Mouse (Mus musculus) embryo, embryonic 9.5 days (tissue): ENCODE data around the gene Fam205c.

Experiments used
- DNase-seq: peaks from one replicate; pipeline ENCODE4 v3.0.0-alpha.2; 2017; ENCODE audit errors: extremely low spot score

Fam205c gene

DNA sequence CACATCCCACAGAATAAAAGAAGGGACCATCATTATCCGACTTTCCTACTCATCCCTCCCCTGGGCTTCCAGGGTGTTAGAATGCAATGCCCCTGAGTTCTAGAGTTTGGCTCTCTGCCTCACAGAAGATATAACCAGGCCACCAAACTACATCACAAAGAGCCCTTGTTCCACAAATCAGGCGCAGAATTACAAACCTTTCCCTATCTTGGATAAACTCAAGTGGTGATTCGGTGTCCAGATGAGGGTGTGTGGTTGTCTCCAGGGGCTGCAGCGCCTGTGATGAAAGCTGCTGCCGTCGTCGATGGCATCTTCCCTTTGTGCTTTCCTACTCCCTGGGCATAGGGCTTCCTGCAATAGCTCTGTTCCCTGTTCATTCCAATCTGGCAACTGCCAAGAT is at the start of gene Fam205c:
Fam205c (minus strand) TSS at position 101 of the 400 bp plus-strand sequence.
- DNase-seq: no peak

DNA sequence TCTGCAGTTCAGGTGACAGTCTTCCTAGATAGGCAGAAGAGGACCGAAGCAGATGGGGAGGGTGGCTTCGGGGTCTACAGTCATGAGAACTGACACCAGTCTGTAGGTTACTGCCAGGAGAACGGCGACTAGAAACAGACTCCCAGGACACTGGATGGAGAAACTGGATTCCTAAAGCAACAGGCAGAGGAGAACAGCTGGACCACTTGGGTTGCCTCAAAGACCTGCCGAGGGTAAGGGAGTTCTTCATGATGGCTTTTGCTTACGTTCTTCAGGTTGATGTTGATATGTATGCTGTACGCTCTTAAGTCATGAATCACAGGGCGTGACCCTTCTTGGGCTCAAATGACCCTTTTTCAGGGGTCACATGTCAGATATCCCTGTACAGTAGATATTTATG is 48.4 kb upstream of the Fam205c start:
- no peak for DNase-seq

DNA sequence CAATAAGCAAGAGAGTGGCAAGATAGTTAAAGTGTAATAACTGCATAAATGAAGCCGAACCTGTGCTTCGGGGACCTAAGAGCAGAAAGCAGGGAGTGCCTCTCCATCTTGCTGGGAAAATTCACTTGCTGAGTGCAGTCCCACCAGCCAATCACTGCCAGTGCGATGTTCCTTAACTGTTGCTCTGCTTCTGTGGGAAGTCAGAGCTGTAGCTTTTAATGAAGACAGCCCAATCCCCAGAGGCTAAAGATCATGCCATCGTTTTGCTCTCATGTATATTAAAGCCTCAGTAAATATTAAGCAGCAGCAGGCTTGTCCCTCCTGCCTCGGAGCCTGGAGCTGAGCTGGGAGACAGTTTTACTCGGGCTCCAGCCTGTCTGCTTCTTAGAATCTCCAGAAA is 48.0 kb upstream of the Fam205c start:
- no peak for DNase-seq

DNA sequence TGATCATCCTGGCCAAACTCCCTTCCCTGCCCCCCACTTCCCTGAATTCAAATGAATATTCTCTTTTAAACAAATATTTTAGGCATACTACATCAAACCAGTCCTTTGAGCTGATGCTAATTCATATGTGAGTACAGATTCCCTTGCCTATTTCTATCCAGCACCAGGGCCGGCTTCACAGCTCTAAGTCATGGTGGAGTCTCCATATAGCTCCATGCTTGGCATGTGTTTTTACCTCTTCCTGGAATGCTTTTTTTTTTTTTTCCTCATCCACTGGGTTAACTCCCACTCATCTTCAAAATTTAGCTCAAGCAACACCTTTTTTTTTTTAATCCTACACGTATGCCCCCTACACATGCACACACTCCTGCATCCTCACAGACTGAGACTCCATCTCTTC is 47.5 kb upstream of the Fam205c start:
- no peak for DNase-seq

DNA sequence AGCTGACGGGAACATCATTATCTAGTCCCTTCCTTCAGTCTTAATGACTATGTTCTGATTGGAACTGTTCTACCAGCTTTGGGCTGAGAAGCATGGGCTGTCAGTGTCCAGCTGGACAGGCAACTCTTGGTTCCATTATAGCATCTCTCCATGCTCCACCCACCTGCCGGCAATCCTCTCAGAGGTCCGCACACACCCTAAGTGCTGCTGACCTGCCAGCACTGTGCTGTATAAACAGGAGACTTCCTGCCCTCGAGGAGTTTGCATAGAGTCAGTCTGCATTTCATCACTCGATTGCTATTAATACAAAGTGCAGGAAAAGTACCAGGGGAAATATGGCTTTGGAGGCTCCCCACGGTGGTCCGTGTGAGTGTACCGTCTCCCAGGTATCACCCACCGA is 46.7 kb upstream of the Fam205c start:
- DNase-seq: no peak

DNA sequence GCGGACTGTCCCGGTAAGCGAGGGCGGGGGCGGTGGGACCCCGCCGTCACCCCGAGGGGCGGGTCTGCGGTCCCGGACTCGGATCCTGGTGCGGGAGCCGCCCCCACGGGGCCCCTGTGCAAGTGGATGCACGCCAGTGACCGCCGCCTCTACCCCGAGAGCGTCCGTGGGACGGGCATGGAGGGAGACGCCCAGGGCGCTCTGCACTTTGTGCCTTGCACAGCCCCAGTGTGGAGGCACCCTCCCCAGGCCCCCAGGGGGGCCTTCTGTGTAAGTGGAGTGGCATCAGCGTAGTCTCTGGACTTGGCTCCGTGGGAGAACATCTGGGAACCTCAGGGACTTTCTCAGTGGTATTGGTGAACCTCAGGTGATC is 43.4 kb upstream of the Fam205c start:
- peak; percentile 10 for DNase-seq

DNA sequence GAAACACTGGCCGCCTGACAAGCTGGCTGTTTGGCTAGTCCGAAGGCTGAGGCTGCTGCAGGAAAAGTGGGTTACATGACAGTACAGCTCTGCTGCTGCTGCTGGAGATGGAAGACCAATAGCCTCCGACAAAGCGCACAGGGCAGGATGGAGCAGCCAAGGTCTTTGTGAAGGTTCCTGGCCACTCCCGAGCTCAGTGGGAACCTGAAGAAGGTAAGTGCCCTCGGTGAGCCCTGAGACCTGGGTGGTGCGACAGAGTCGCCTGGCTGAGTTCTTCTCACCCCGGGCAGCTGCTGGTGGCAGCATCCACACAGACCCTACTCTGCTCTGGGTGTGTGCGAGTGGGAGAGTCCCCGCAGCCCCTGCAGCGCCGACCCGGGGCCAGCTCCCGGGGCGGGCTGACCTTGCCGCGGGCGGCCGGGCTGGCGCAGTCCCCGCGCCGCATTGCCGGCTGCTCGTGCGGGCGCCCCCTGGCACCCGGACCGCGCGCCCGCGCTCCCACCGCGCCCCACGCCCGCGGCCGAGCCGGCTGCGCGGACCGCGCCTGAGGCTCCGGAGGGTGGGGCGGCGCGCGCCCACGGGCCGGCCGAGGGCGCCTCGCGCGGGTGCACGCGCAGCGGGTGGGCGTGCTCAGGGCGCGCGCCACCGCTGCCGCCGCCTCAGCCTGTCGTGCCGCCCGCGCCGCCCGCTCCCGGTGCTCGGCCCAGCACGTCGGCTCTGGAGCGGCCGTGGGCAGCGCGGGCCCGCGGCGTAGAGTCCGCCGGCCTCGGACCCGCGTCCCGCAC is 42.8 kb upstream of the Fam205c start, which contains the start of gene Phf24:
Phf24 (plus strand) TSS at position 44 of the 785 bp plus-strand sequence.
- peak; percentile 40 for DNase-seq

DNA sequence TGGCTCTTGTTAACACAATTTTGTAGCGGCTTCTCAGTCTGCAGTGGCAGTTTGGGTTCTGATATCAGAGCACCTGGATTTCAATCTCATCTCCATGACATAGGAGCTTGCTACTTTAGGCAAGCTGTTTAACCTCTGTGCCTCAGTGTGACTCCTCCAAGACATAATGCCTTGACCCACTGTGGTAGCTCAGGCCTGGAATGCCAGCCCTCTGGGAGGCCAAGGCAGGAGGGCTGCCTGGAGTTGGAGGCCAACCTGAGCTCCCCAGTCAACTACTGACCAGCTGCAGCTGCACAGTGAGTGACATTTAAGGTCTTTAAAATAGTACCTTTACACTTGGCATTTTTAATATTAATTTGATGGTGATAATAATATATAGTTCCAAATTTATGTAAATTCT is 41.9 kb upstream of the Fam205c start:
- no peak for DNase-seq

DNA sequence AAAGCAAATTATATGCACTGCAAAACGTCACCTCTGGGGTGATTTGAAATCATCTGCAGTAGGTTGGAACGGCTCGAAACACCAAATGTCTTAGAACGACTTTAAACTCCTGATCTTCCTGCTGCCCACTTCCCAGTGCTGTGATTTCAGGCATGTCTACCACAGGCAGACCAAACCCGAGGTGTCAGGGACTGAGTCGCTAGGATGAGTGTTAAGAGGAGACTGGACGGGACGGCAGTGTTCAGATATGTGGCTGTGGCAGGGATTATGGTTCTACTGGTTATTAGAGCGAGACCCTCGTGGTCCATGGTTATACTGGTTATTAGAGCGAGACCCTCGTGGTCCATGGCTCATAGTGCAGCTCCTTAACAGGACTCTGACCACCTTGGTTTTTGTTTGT is 41.3 kb upstream of the Fam205c start:
- DNase-seq: no peak

DNA sequence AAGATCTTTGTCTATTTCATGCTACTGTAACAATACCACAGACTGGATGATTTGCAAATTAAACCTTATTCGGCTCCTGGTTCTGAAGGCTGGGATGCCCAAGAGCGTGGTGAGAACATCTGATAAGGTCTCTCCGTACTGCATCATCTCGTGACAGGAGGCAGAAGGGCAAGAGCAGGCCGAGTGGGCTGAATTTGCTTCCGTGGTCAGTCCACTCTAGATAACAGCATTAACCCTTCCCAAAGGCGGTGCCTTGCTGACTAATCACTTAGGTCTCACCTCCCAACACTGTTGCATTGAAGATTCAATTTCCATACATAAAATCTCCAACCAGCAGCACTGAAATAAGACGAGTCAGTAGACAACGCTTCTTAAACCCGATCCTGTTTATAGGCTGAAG is 39.4 kb upstream of the Fam205c start:
- DNase-seq: no peak

DNA sequence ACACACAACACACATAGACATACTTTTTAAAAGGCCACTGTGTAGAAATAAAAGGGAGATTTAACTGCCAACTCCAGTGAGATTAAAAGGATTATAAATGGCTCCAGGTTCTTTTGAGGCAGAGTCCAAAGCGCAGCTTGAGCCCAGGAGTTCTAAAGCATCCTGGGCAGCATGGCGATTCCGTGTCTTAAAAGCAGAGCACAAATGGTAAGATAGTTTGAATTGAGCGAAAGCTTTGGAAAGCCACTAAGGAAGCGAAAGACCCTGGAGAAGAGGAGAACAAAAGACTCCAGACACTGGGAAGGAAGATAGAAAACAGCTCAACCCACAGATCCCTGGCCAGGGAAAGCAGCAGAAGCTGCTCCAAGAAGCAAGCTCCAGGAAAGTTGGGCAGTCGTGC is 30.9 kb upstream of the Fam205c start:
- DNase-seq: no peak

DNA sequence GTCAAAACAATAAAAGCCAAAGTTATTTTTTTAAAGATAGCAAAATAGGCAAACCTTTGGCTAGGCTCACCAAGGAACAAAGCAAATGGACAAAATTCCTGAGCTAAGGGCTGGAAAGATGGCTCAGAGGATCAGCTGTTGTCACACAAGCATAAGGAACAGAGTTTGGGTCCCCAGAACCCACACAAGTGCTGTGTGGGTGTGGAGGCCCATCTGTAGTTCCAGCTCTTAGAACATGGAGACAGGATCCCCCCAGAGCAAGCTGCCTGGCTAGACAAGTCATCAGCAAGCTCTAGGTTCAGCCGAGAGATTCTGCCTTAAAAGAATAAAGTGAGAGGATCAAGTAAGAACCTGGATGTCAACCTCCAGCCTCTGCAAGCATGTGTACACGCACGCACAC is 30.5 kb upstream of the Fam205c start:
- no peak for DNase-seq

DNA sequence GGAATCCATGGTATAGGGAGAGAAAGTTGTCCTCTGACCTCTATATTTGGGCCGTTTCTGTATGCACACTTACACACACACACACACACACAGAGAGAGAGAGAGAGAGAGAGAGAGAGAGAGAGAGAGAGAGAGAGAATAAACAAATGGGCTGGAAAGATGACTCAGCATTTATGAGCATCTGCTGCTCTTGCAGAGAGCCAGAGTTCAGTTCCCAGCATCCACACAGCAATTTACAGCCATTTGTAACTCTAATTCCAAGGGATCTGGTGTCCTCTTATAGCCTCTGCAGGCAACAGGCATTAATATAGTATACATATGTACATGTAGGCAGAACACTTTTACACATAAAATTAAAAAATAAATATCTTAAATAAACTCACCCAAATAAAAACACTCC is 29.9 kb upstream of the Fam205c start:
- no peak for DNase-seq

DNA sequence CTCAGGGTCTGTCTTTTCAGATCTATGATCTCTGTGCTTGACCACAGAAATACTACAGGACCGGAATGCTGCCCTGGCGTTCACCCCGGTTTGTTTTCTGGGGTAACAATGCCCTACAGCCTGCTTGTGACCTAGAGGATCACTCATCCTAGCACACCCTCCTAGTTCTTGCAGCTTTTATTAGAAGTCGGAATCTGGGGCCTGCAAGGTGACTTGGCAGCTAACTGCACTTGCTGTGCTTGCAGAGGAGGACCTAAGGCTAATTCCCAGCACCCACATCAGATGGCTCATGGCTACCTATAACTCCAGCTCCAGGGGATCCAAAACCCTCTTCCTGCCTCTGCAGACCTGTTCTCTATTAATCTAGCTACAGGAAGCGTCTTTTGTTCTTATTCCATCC is 28.7 kb upstream of the Fam205c start:
- no peak for DNase-seq

DNA sequence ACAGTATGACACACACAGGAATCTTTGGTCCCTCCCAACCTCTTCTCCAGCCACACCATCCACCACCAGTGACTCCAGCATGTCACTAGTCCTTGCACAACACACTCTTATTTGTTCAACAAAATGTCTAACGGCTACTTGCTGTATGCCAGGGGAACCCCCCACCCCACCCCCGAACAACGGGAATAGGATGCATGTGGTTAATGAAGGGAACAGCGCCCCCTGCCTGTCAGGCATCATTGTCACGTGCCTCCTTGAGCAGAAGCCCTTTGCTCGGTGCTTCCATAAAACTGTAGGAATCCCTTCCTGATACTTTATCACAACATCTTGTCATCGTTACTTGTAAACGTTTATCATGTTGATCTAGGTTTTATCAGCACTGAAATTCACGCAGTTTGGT is 28.1 kb upstream of the Fam205c start:
- DNase-seq: peak; percentile 19

DNA sequence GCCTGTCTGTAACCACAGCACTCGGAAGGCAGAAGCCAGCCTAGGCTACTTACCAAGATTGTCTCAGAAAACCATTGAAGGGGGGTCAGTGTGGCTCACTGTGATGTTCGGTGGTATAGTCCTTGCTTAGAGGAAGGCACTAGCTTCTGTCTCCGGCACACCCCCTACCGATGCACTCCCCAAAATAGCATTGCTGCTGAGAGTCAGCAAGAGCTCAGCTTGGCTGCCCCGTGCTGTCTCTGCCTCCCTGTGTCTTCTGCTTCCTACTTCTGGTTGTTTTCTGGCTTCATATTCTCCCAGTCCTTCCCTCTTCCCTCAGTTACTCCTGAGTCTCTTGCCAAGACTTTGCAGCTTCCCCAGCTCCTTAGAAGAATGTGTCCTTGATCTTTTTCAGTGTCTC is 26.8 kb upstream of the Fam205c start:
- DNase-seq: no peak

DNA sequence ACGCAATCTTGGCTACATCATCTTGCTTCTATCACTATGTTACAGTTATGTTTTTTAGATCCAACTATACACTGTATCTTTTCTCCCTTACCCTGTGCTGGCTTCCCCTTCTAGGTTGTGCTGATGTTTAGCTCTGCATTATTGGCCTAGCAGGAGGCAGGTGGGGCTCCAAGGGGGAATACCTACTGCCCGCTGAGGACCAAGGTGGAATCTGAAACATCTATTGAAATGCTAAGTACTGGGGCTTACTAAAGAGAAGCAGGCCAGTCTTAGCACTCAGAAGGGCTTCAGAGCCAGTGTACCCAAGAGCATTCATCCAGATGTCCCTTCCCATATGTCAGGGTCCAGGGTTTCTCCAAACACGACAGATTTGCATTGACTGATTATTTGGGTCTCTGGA is 24.9 kb upstream of the Fam205c start:
- no peak for DNase-seq

DNA sequence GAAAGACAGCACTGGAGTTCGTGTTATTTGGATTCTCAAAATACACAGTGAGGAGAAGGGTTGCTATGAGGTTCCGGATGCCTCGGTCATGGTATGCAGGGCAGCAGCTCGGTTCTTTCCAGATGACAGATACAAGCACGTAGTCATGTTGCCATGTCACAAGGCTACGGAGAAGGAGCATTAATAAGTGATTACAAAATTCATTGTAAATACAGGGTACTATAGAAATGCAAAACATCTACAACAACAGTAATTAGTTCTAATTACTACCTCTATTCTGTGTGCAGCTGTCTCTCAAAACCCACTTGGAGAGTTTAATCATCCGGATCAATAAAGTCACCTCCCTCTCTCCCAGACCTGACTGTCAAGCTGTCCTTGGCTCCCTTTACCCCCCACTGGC is 21.1 kb upstream of the Fam205c start:
- DNase-seq: no peak

DNA sequence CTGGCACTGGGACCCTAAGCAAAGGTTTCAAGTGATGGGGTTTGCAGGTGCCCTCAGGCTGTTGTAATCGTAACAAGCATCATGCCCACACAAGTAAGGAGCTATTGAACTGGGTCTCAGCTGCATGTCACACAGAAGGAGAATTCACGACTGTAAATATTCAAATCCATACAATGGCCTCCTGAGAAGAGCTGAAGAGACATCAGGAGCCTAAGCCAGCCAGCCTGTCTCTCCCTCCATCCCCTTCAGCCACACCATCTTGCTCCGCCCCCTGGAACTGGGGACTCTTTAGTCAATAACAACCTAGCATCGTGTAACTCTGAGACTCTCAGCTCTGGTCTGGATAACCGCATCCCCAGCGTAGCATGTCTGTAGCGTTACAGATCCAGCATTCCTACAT is 17.1 kb upstream of the Fam205c start:
- DNase-seq: no peak

DNA sequence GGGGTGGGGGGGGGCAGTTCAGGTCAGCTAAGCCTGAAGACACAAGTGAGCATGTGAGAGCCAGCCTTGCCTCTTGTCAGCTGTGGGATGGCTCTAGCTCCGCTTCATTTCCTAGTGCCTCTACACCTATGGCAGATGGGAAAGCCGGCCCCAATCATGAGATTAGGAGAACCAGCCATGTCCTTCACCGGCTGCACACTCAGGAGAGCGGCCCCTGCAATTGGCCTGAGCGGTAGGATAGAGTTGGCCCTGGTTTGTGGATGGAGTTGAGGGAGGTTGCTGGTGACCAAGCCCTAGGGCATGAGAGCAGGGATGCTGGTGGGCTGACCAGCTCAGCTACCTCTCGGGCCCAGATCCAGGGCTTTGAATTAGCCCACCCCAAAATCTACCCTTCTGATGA is 14.8 kb upstream of the Fam205c start:
- DNase-seq: no peak

DNA sequence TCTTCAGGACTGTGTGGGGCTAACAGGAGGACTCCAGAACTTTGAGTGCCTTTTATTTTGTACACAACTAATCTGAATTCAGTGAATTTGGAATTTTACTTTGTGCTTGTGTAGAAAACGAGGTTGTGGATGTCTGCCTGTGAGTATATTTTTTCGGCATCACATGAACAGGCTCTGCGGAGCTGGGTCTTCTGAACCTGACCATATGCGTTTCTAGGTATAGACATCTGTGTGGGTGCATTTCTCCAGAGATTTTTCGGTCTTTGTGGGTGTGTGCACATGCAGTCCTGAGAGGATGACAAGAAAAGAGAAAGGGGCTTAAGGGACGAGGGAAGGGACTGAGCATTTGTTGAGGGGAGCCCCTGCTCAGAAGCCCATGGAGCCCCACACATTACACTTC is 12.9 kb upstream of the Fam205c start:
- DNase-seq: no peak

DNA sequence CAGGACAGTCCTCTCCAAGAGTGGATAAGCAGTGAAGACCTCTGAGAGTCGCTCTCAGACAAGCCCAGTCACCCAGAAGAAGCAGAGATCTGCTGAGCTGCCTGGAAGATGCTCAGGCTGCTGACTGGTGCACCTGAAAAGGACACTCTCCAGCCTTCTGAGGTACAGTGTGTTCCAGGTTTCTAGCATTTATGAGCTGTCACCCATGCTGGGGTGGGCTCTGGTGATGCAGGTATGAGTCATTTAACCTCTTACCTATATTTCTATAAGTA is 6.6 kb upstream of the Fam205c start:
- DNase-seq: no peak

DNA sequence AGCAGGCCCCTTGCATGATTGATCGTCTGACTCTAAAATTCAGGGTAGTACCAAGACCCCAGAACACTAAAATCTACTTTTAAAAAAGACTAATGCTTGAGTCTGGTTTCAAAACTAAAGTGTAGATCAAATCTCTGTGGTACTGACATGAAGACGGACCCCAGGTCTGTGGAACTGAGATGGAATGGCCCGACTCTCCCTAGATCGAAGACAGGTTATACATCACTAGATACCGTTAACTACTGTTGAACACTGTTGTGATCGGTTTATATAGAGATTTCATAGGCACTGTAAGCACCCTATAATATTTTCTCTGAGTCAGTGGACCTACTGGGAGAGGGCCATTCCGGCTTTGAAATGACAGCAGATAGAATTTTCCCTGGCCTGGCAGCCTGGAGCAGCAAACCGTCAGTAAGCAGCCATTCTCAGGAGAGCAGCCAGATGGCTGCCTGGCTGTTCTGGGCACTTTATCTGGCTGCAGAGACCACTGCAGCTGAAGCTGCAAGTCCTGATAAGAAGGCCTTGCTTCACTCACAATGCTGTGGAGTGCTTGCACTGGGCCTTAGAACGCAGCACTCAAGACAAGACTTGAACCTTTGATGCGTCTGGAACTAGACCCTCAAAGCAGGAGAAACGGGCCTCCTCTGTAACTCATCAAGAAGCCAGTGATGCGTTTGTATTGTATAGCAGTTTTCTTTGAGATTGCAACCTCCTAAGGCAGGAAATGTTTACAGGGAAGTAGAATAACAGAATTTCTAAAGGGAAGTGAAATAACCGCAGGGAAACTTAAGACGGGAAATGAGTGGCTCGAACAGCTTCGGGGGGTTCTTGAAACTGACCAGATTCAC is 6.0 kb upstream of the Fam205c start:
- no peak for DNase-seq

DNA sequence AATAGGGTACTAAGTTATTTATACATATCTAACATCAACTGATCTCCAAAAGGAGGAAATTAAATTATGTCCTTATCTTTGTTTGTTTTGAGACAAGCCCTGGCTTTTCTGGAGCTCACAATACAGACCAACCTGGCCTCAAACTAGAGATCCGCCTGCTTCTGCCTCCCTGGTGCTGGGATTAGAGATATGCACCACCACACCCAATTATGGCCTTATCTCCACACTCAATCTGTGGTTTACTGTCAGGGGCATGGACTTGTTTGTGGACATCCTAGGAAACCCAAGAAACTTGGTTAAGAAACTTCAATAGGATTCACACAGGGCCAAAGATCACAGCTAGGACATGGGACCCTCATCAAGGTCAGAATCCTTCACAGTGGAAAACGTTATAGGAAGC is 3.6 kb upstream of the Fam205c start:
- no peak for DNase-seq
